Mouse (Mus musculus) natural killer cell, adult 2 months (primary cell): ENCODE measurements around the gene Gm26620.

Experiments used
- DNase-seq, 2 experiments: peaks; one replicate each; pipeline ENCODE4 v3.0.0; 2022; ENCODE audit warnings: low spot score in 2 of 2

Gm26620 gene

DNA sequence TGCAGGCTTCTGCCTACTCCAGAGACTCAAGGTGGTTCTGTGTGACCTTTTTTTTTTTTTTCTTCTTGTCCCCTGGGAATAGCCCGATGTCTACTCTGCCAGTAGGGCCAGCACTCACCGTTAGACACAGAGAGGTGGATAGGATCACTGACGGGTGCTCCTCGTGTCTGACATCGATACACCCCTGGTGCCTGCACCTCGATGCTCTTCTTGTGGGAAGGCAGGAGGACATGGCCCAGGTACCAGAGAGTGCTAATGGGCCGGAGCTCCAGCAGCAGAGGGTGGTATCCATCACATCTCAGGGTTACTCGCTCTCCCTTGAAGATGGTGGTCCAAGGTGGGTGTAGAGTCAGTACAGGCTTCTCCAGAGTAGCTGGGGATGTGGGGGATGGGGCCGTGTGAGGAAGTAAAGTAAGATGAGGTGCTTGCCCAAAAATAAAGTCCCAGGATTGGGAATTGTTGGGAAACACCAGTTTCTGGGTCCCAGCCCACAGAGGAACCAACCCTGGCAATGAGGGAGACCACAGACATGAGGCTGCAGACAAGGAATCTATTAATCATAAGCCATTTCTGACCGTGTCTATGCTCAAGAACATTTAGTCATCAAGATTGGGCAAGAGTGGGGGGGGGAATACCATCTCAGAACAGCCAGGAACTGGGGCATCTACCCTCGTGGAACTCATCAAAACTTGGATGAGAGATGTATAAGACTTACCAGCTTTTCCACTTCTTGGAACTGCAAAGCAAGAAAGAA, 27.2 kb downstream of the Gm26620 start:
- DNase-seq: no peak

DNA sequence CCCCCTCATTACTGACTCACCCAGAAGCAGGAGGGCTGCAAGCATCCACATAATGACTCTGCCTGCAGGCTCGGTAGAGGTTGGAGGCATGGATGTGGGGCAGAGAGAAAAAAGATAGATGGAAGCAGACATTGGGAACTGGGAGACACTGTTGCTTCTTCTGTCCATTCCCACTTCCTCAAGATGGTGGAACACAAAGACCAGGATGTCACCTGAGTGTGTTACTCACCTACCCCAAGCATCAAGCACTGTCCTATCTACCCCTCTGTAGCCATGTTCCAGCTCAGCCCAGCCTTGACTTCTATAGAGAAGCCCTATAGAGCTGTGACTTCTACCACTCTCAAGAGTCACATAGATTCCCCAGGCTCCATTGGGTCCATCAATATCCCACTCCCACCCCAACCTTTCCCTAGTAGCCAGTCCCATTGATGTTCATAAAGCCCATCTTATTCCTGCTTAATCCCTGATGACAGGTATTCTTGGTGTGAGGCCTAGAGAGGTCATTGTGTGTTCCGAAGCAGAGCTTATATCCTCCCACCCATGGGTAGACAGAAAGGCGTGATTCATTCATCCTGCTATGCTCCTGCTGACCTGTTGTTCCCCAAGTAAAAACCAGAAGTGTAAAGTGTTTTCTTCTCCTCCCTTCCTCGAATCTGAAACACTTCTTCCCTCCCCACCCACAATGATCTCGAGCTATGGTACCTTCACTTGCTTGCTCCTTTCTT, 28.2 kb downstream of the Gm26620 start, which contains the start of gene Fcrlb:
Gene Fcrlb (minus strand): TSS at position 51 of the 725 bp plus-strand sequence.
- no peak for DNase-seq

DNA sequence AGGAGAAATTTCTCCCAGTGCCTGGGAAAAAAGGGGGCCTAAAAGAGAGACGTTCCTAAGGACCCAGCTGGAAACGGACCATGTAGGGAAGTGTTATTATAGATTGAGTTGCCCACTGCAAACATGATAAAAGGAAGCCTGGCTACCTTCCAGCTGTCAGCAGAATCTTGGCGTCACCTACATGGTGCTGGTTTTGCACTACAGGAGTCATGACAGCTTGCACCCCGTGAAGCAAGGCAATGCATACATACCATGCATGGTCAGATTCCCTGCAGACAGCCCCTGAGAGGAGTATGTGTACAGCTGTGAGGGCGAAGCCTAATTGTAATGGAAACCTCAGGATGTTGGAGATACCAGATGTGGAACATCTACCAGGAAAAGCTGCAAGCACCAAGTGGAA, 30.8 kb downstream of the Gm26620 start:
- no peak for DNase-seq

DNA sequence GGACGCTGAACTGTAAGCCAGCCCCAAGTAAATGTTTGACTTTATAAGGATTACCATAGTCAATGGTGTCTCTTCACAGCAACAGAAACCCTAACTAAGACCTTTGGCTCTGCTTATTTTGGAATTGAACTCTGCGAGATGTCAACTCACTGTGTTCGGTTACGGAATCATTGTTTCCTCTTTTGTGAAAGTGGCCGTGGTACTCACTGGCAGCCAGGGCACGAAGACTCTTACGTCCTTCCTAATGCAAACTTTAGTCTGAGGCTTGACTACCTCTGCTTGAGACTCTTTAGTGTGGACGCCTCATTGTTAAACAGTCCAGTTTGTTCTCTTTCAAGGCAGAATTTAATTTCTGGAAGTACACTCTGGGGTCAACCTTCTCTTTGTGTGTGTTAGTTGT, 34.4 kb downstream of the Gm26620 start:
- no peak for DNase-seq

DNA sequence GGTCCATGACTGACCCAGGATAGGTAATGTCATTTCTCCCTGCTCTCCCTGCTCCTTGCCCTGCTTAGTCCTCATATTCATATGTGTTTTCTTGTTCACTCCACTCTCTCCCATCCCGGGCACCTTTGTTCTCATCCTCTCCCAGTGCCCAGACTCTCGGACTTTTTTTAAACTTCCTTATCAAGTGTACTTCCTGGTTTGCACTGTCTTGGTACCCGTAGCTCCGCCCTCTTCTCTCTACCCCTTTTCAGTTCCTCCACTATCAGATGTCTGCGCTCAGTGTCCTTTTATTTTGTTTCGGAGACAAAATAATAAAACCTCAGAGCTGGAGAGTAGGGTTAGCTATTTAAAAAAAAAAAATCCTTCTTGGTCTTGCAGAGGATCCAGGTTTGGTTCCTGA, 39.6 kb downstream of the Gm26620 start:
- DNase-seq: peak in 1 of 2 experiments; percentile 40

DNA sequence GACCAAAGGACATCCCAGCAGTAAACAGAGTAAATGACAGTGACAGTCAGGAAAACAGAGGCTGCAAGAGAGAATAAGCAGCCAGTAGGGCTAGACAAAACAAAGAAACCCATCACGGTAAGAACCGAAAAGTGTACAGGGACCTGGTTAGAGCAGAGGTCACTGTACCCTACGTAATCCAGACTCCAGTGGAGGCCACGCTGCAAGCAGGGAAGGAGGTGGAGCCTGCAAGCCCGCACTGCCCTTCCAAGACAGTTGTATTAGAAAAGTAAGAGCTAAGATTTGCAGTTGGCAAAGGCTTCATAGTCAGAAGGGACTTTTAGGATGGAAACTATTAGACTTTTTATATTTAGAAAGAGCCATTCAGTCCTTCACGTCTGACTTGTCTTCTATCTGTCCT, 42.1 kb downstream of the Gm26620 start:
- DNase-seq: no peak

DNA sequence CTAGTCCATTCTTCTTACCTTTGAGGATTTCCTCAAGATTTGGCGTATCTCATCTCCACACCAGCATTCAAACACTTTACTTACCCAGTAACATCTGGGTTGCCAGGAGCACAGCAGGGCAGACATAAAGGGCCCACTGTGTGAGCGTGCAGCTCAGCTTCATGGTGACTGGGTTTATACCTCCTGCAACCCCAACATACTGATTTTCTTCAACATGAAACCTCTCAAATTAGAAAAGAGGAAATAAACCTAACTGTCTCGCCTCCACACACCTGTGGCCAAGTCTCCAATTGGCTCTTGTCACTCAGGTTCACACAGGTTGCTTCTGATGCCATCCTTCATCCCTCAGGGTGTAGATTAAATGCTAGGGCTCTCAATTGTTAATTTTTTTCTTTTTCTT, 42.5 kb downstream of the Gm26620 start, which contains the start of gene Fcrla:
Gene Fcrla (minus strand): TSS at position 206 of the 400 bp plus-strand sequence.
- peak in 1 of 2 experiments; percentile 49 for DNase-seq

DNA sequence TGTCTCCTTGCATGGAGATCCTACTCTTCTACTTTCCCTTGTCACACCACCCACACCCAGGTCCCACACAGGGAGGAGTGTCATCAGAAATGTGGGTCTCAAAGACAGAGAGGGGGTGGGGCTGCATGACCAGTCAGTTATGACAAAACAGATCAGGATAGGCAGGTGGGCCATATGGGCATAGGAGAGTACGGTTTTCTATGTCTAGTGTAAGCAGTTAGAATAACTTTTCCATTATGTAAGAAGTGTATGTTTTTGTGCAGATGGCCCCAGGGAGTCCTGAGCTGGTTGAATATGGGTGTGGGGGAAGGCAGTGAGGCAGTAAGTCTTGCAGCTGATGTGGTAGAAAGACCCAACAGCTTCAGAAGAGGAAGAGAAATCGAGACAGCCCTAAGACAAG, 43.6 kb downstream of the Gm26620 start:
- DNase-seq: peak in 1 of 2 experiments; percentile 60

DNA sequence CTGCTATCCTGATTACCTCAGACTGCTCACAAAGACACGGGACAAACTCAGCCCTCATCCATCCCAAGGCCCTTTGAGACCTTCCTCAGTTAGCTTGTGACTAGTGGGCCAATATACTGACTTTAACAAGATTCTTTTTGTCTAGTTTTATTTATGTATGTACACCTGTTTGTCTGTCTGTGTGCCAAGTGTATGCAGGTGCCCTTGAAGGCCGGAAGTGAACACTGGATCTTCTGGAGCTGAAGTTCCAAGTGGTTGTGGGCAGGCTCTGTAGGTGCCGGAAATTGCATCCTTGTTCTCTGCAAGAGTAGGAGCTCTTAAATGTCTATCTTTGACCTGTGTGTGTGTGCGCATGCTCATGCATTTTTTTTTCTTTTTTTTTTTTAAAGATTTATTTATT, 44.4 kb downstream of the Gm26620 start:
- DNase-seq: no peak

DNA sequence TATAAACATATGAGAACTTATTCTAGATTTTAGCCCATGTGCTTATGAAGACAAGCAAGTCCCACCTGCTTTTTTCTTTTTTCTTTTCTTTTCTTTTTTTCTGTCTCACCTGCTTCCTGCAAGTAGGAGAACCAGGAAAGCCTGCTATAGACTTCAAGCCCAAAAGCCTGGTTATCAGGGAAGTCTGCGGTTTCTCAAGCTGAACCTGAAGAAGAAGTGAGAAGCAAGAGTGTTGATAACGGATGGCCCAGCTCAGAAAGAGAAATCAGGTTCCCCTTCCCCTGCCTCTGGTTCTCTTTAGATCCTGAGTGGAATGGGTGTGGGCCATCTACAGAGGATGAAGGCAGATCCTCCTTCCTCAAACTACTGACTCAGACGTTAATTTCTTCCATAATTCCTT, 47.2 kb downstream of the Gm26620 start:
- DNase-seq: no peak

DNA sequence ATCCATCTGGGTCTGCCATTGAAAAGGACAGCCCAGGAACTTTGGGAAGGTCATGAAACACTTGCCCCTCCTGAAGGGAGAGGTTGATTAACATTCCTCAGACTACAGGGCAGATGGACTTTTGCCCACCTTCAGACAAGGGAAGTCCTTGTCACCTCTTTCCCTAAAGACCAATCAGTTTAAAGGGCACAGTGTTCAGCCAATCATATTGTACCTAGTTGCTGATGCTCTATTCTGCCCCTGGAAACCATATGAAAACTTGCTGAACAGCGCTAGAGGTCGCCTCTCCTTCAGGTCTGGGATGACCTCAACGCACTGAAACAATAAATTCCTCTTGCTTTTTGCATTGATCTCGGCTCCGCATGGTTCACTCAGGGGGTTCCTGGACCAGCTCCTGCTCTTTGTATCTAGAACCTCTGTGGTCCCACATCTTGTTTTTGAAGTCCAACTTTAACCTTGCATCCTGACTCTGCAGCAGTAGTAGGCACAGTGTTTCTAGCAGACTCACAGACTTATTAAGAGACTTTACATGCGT, 48.6 kb downstream of the Gm26620 start:
- DNase-seq: no peak

DNA sequence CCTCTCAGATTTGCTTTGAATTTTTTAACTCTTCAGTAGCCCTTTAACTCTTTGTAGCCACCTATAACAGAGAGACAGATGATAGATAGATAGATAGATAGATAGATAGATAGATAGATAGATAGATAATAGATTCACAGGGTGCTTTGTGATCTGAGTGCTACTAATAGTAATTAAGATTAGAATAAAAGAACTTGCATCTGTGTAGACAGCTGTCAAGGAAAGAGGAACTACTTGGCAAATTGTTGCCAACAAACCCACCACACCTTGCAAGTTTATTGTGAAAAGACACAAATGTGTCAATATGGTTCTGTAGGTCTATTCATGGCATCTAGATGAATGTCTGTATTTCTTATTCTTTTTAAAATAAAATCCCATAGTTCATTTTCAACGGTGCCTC, 49.1 kb downstream of the Gm26620 start:
- no peak for DNase-seq

DNA sequence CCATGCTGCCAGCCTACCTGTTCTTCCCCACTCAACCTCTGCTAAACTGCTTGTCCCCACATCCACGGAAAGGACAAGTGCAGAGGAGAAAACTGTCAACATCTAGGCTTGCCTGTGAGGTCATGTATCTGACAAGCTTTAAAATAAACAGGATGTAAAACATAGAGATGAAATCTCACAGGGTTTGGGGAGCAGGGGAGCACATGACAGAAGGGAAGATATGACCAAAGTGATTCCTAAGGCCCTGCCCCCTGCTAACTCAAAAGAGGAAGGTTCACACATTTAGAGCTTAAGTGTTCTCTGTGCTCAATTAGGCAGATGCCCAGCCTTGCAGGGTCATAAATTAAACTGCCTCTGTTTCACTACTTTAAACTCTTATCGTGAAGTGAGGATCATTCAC, 49.5 kb downstream of the Gm26620 start:
- peak; percentile 47 to 67 for DNase-seq
